Mouse (Mus musculus): Measurements from ENCODE around the gene Unc5cl.

The Unc5cl gene

DNA sequence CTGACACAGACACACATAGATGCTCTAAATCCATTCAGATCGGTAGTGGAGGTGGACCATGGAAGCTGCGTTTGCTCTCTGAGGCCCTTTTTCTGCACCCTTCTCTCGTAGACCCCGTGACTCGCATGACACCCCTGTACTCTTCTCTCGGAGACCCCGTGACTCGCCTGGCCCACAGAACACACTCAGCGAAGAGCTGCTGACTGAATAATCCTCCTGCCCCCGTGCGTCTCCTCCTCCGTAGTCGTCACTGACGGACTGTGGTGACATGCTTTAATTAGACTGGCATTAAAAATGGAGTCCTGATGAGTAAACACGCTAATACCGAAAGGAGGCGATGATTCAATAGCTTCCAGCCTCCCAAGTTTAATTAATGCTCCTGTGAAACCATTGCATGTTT is 84.6 kb downstream of the Unc5cl start:
- no peak for DNase-seq (ENCODE audit: low spot score)

DNA sequence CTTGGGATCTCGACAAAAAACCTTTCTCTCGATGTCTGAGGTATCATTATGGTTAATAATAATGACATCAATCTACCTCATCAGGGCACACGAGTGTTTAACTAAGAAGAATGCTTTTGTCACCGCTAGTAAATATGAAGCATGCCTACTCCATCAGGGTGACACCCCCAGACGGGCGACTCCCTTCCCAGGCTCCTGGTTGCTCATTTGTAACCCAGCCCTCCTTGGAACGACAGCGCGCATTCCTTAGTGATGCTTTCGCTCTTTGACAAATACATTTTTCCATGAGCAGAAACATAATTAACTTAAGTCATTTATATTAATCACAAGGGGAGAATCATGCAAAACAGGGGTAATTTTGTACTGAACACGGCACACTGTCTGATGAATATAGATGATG is 88.0 kb downstream of the Unc5cl start:
- no peak for DNase-seq (ENCODE audit: low spot score)

- DNase-seq (ENCODE audit: low spot score): no peak
These were observed 88.6 kb downstream of the Unc5cl start for GRCm38 (mm10) chr17:48543301-48543765.

DNA sequence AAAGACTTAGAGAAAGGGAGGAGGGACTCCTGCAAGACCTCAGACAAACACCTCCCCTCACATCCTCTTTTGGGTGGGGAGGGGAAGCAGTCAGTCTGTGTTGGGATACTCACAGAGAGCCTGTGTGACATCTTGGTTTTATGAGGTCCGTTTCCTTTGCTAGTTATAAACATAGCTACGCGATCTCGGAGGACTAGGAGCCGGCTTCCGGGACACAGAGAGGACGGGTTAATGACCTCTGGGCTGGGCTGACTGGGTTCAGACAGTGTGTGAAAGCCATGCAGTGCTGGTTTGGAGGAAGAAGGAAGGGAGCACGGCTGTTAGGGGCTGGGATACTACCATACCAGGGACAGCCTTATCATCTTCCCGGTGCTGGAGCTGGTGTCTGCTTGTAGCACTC is 90.0 kb downstream of the Unc5cl start:
- no peak for DNase-seq (ENCODE audit: low spot score)

GRCm38 (mm10) chr17:48545223-48545943 is 90.7 kb downstream of the Unc5cl start:
- no peak for DNase-seq (ENCODE audit: low spot score)

DNA sequence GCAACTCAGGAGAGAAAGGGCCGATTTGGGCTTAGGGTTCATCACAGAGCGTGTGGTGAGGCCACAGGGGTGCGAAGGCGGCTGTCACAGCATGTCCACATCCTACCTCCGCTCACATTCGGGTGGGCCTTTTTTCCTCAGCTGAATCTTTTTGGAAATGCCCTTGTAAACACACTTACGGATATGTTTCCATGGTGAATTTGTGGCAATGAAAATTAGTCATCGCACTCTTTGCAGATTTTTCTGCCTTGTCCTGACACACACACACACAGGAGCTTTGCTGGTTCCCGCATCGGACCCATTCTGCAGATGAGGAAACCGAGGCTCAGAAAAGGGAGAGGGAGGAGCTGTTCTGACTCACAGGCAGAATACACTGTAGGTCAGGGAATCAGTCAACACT is 91.3 kb downstream of the Unc5cl start:
- DNase-seq (ENCODE audit: low spot score): no peak

DNA sequence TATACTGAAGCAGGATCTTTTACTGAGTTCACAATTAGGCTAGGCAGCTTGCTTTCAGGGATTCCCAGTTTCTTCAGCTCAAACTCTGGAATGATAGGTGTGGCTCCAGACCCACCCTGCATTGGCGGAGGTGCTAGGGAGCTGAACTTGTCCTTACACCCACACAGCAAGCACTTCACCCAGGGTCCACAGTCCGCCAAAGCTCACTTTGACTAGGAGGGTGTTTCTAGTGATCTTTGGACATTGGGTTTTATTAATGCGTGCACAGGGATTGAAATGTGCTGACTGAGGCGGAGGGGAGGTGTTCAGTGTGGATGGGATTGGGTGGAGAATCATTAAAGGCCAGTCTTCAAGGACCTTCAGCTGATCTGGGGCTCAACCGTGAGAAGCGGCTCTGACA is 93.0 kb downstream of the Unc5cl start:
- no peak for DNase-seq (ENCODE audit: low spot score)

GRCm38 (mm10) chr17:48551788-48552531 is 97.3 kb downstream of the Unc5cl start:
- DNase-seq (ENCODE audit: low spot score): no peak

DNA sequence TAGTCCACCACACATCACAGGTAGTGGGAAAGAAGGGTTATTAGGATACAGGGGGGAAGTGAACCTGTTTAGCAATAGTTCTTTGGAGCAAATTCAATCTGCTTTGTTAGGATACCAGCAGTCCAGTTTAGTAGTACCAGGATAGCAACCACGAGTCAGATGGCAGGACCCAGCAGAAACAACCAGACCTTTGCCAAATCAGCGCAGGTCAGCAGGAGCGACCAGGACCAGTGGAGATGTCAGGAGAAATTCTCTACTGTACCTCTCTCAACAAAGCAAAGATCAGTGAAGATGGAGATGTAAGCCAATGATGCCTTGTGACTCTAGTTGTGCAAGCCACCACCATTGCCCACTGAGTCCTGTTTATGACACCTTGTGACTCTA is 97.8 kb downstream of the Unc5cl start:
- DNase-seq (ENCODE audit: low spot score): no peak

- DNase-seq (ENCODE audit: low spot score): no peak
These were observed 101.7 kb downstream of the Unc5cl start for GRCm38 (mm10) chr17:48556223-48556962.

GRCm38 (mm10) chr17:48557823-48558715 is 103.4 kb downstream of the Unc5cl start:
- DNase-seq (ENCODE audit: low spot score): no peak

- DNase-seq (ENCODE audit: low spot score): no peak
These were observed 110.2 kb downstream of the Unc5cl start for GRCm38 (mm10) chr17:48564931-48565330.

- no peak for DNase-seq (ENCODE audit: low spot score)
These were observed 115.0 kb downstream of the Unc5cl start for GRCm38 (mm10) chr17:48569656-48570055.

DNA sequence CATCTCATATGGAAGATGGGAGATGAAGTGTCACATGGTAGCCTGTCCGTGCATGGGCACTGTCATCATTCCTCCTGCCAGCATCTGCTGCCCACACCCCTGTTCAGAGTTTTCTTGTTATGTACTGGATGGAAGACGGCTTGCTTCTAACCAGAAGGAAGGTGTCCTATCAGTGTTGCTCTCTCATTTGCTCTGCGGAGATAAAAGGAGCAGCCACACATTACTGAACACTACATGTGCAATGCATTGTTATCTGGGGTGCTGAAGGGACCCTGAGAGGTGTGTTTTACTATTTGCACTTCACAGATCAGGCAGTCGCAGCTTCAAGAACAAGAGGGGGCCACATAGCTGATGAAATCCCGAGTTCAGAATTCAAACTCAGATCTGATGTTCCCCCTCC is 126.5 kb downstream of the Unc5cl start:
- no peak for DNase-seq (ENCODE audit: low spot score)

- DNase-seq (ENCODE audit: low spot score): no peak
These were observed 127.8 kb downstream of the Unc5cl start for GRCm38 (mm10) chr17:48582486-48582990.

GRCm38 (mm10) chr17:48583401-48583800 is 128.7 kb downstream of the Unc5cl start:
- DNase-seq (ENCODE audit: low spot score): no peak

DNA sequence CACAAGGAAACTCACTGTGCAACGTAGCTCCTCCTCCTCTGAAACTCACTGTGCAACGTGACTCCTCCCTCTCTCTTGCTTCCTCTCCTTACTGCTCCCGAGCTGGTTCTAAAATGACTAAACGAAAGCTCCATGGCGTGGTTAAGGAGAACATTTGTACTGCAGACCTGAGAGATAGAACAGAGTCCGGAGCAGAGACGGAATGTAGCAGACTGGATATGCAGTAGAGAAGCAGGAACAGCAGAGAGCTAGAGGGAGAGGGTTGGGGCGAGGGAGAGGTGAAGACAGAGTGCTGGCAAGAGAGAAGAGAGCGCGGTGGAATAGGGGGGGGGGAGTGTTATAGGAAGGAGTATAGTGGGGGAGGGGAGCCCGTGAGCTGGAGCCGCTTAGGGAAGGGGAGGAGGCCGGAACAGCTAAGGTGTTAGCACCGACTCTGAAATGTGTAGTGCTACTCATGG is 131.2 kb downstream of the Unc5cl start:
- no peak for DNase-seq (ENCODE audit: low spot score)

DNA sequence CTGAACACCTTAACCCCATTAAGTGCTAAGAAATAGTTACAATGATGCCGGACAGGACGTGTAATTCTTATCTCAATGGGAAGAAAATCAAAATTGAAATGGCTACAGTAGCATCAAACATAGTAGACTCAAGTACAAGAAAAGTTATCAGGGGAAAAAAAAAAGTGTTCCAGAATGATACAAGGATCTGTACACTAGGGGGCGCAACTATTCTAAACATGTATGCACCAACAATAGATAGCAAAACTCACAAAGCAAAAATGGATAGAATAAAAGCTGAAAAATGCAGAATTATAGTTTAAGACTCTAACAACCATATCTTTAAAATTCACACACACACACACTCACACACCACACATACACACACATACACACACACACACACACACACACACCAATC is 134.0 kb downstream of the Unc5cl start:
- DNase-seq (ENCODE audit: low spot score): no peak
